Mouse (Mus musculus) ES-Bruce4 (cell line): ENCODE measurements around the gene Slc43a2.

Source experiments
- CTCF ChIP-seq: IDR thresholded peaks from one replicate; pipeline ENCODE4 v1.8.1; 2011; ENCODE audit warnings: low read depth, low read length
- EP300 ChIP-seq: IDR thresholded peaks from 2 replicates; pipeline ENCODE4 v1.6.1; 2011; ENCODE audit warnings: low read depth, low read length; ENCODE audit not compliant: insufficient read depth
- POLR2A ChIP-seq: IDR thresholded peaks from one replicate; pipeline ENCODE4 v1.8.1; 2011; ENCODE audit warnings: low read length; ENCODE audit not compliant: insufficient read depth

DNA sequence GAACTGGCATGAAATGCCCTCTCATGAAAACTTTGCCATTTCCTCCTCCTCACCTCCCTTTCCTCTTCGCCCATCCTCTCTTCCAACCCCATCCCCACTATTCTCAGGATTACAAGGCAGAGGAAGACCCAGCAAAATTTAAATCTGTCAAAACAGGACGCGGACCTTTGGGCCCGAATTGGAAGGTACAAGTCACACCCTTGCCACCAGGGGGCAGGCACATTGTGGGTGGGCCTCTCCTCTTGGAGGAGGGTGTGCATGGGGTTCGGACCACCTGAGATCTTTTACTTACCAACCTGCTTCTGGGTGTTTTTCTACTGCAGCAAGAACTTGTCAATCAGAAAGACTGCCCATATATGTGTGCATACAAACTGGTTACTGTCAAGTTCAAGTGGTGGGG is 87.6 kb downstream of the Slc43a2 start:
- TF ChIP-seq CTCF (peak; percentile 77), POLR2A (no peak), EP300 (no peak)
